Mouse (Mus musculus) heart, embryonic 13.5 days (tissue): Measurements from ENCODE around the gene Fam118b. TPM values are rescaled to one million over a fixed set of nuclear protein-coding genes. Genes with fewer than 3 reads are reported as not detected.
A peak's percentile ranks its signal among the peaks of the same experiment; 100 is the strongest.

ENCODE experiments used
- ATAC-seq: fragments of 200-750 bp; cut with Nextera tagmentation; 2 replicates; pipeline ENCODE4 v1.8.0; 2017; ENCODE audit warnings: moderate TSS enrichment; ENCODE audit not compliant: insufficient number of reproducible peaks, low FRiP score, low TSS enrichment; ENCODE audit errors: extremely low read depth
- H3K27ac ChIP-seq: fragments of 300-500 bp; sonication (generic); replicated peaks from 2 replicates; pipeline ENCODE4 v1.5.1; 2015; ENCODE audit warnings: moderate library complexity, mild to moderate bottlenecking, inconsistent platforms
- H3K27me3 ChIP-seq: fragments of 300-500 bp; sonication (generic); replicated peaks from 2 replicates; pipeline ENCODE4 v1.6.1; 2015; ENCODE audit warnings: mild to moderate bottlenecking, inconsistent platforms
- H3K36me3 ChIP-seq: fragments of 300-500 bp; sonication (generic); 2 replicates; pipeline ENCODE4 v1.6.1; 2015; ENCODE audit warnings: mild to moderate bottlenecking, inconsistent platforms
- H3K4me1 ChIP-seq: fragments of 300-500 bp; sonication (generic); 2 replicates; pipeline ENCODE4 v1.6.1; 2015; ENCODE audit warnings: inconsistent platforms
- H3K4me2 ChIP-seq: fragments of 300-500 bp; sonication (generic); 2 replicates; pipeline ENCODE4 v1.6.1; 2015; ENCODE audit warnings: inconsistent platforms, mild to moderate bottlenecking, moderate library complexity
- H3K4me3 ChIP-seq: fragments of 300-500 bp; sonication (generic); 2 replicates; pipeline ENCODE4 v1.5.1; 2015; ENCODE audit warnings: moderate library complexity, mild to moderate bottlenecking, inconsistent platforms
- H3K9ac ChIP-seq: fragments of 300-500 bp; sonication (generic); 2 replicates; pipeline ENCODE4 v1.6.1; 2015; ENCODE audit warnings: inconsistent platforms, mild to moderate bottlenecking, moderate library complexity
- H3K9me3 ChIP-seq: fragments of 300-500 bp; sonication (generic); 2 replicates; pipeline ENCODE4 v1.6.1; 2016; ENCODE audit warnings: inconsistent platforms
- WGBS: fragments of 180-500 bp; shearing (Covaris S2); methylation state at CpG from one replicate; pipeline ENCODE4 v1.1.7; 2015; ENCODE audit warnings: mixed read lengths; 5-methylcytosine and 5-hydroxymethylcytosine counted together
- polyA plus RNA-seq: library from polyadenylated mRNA; unstranded; fragments of >200 nt; fragmentation: Nextera tagmentation; extraction: Ambion mirVana; gene quantifications from 2 replicates; pipeline ENCODE4 v1.2.1, GENCODE M21; 2015

Fam118b gene
- 26.9 and 28.1 TPM in 2 replicates for polyA plus RNA-seq

- Histone ChIP-seq H3K9ac (peak within 1 kb of the TSS; percentile 91), H3K27me3 (no peaks in the 10 kb centered on the region), H3K27ac (peak within 1 kb of the TSS; percentile 79), H3K36me3 (peaks cover 29% of the 10 kb centered on the region), H3K9me3 (no peaks in the 10 kb centered on the region), H3K4me2 (peak within 1 kb of the TSS; percentile 94), H3K4me3 (peak within 1 kb of the TSS; percentile 81), H3K4me1 (peaks cover 31% of the 10 kb centered on the region)
- ATAC-seq = peak; percentile 93
- under 1% methylated on average over 56 of the region's 62 CpGs for WGBS
These were observed at the start of gene Fam118b, which contains the start of gene Rpusd4 for GRCm38 (mm10) chr9:35267146-35267975. Gene Fam118b (minus strand): TSS chr9:35267805. Gene Rpusd4 (plus strand): TSS chr9:35267865.

GRCm38 (mm10) chr9:35316771-35317211 is 49.2 kb upstream of the Fam118b start:
- Histone ChIP-seq H3K36me3 (no peaks in the 10 kb centered on the region), H3K4me2 (no peak overlapping the region), H3K9ac (peak overlapping the region; percentile 12; the same call in 1 of the 2 replicates), H3K4me1 (peaks cover 51% of the 10 kb centered on the region), H3K27ac (no peak overlapping the region), H3K4me3 (no peak overlapping the region), H3K9me3 (no peaks in the 10 kb centered on the region), H3K27me3 (no peaks in the 10 kb centered on the region)
- WGBS = 76% methylated on average over 3 of the region's 3 CpGs
- ATAC-seq = no peak

GRCm38 (mm10) chr9:35314254-35314653 is 46.6 kb upstream of the Fam118b start:
- Histone ChIP-seq H3K36me3 (no peaks in the 10 kb centered on the region), H3K4me1 (peaks cover 51% of the 10 kb centered on the region), H3K4me2 (no peak overlapping the region), H3K4me3 (no peak overlapping the region), H3K27ac (no peak overlapping the region), H3K27me3 (no peaks in the 10 kb centered on the region), H3K9me3 (no peaks in the 10 kb centered on the region), H3K9ac (no peak overlapping the region)
- WGBS = 43% methylated on average over 1 of the region's 1 CpGs
- no peak for ATAC-seq

- Histone ChIP-seq H3K36me3 (no peaks in the 10 kb centered on the region), H3K9me3 (no peaks in the 10 kb centered on the region), H3K4me3 (no peak overlapping the region), H3K27ac (no peak overlapping the region), H3K9ac (peak overlapping the region; percentile 29; the same call in 1 of the 2 replicates), H3K4me1 (peaks cover 47% of the 10 kb centered on the region), H3K27me3 (no peaks in the 10 kb centered on the region), H3K4me2 (no peak overlapping the region)
- no peak for ATAC-seq
- 27% methylated on average over 4 of the region's 4 CpGs for WGBS
These were observed 46.0 kb upstream of the Fam118b start for GRCm38 (mm10) chr9:35313601-35314000.

- Histone ChIP-seq H3K4me2 (no peak overlapping the region), H3K4me1 (peaks cover 37% of the 10 kb centered on the region), H3K9ac (no peak overlapping the region), H3K9me3 (no peaks in the 10 kb centered on the region), H3K27me3 (no peaks in the 10 kb centered on the region), H3K27ac (no peak overlapping the region), H3K4me3 (no peak overlapping the region), H3K36me3 (no peaks in the 10 kb centered on the region)
- ATAC-seq = no peak
- 62% methylated on average over 3 of the region's 3 CpGs for WGBS
These were observed 44.9 kb upstream of the Fam118b start for GRCm38 (mm10) chr9:35312516-35312915.

- Histone ChIP-seq H3K4me1 (peaks cover 24% of the 10 kb centered on the region), H3K4me3 (no peak overlapping the region), H3K27me3 (no peaks in the 10 kb centered on the region), H3K4me2 (no peak overlapping the region), H3K36me3 (no peaks in the 10 kb centered on the region), H3K9me3 (no peaks in the 10 kb centered on the region), H3K27ac (no peak overlapping the region), H3K9ac (no peak overlapping the region)
- ATAC-seq = no peak
- 72% methylated on average over 6 of the region's 6 CpGs for WGBS
These were observed 42.8 kb upstream of the Fam118b start for GRCm38 (mm10) chr9:35310377-35310776.

GRCm38 (mm10) chr9:35307461-35307860 is 39.9 kb upstream of the Fam118b start:
- no peak overlapping the region for H3K9ac ChIP-seq
- H3K36me3 ChIP-seq = no peaks in the 10 kb centered on the region
- no peaks in the 10 kb centered on the region for H3K9me3 ChIP-seq
- H3K4me1 ChIP-seq = 0 out of 2 replicates have a peak, but pooled peaks cover under 1% of the 10 kb centered on the region
- H3K4me3 ChIP-seq = no peak overlapping the region
- no peak overlapping the region for H3K27ac ChIP-seq
- 69% methylated on average over 7 of the region's 7 CpGs for WGBS
- H3K27me3 ChIP-seq = no peaks in the 10 kb centered on the region
- H3K4me2 ChIP-seq = no peak overlapping the region
- no peak for ATAC-seq

- Histone ChIP-seq H3K4me1 (no peaks in the 10 kb centered on the region), H3K36me3 (no peaks in the 10 kb centered on the region), H3K4me2 (no peak overlapping the region), H3K4me3 (no peak overlapping the region), H3K27ac (no peak overlapping the region), H3K27me3 (no peaks in the 10 kb centered on the region), H3K9ac (no peak overlapping the region), H3K9me3 (no peaks in the 10 kb centered on the region)
- 90% methylated on average over 3 of the region's 3 CpGs for WGBS
- ATAC-seq = no peak
These were observed 34.6 kb upstream of the Fam118b start for GRCm38 (mm10) chr9:35302172-35302571.

GRCm38 (mm10) chr9:35297791-35298190 is 30.2 kb upstream of the Fam118b start:
- no peak for ATAC-seq
- Histone ChIP-seq H3K36me3 (no peaks in the 10 kb centered on the region), H3K9me3 (0 out of 2 replicates have a peak, but pooled peaks cover 7% of the 10 kb centered on the region), H3K4me2 (no peak overlapping the region), H3K27me3 (no peaks in the 10 kb centered on the region), H3K9ac (no peak overlapping the region), H3K4me3 (no peak overlapping the region), H3K4me1 (0 out of 2 replicates have a peak, but pooled peaks cover under 1% of the 10 kb centered on the region), H3K27ac (no peak overlapping the region)

GRCm38 (mm10) chr9:35293465-35293864 is 25.9 kb upstream of the Fam118b start:
- 73% methylated on average over 5 of the region's 5 CpGs for WGBS
- 0 out of 2 replicates have a peak, but pooled peaks cover 7% of the 10 kb centered on the region for H3K9me3 ChIP-seq
- no peak overlapping the region for H3K4me3 ChIP-seq
- no peaks in the 10 kb centered on the region for H3K27me3 ChIP-seq
- ATAC-seq = no peak
- no peak overlapping the region for H3K9ac ChIP-seq
- H3K36me3 ChIP-seq = no peaks in the 10 kb centered on the region
- 0 out of 2 replicates have a peak, but pooled peaks cover 8% of the 10 kb centered on the region for H3K4me1 ChIP-seq
- no peak overlapping the region for H3K27ac ChIP-seq
- no peak overlapping the region for H3K4me2 ChIP-seq

- H3K27ac ChIP-seq = no peak overlapping the region
- no peak overlapping the region for H3K9ac ChIP-seq
- WGBS = 21% methylated on average over 4 of the region's 4 CpGs
- no peak for ATAC-seq
- H3K27me3 ChIP-seq = no peaks in the 10 kb centered on the region
- H3K9me3 ChIP-seq = no peaks in the 10 kb centered on the region
- H3K4me1 ChIP-seq = peaks cover 16% of the 10 kb centered on the region
- H3K4me2 ChIP-seq = no peak overlapping the region
- no peaks in the 10 kb centered on the region for H3K36me3 ChIP-seq
- H3K4me3 ChIP-seq = no peak overlapping the region
These were observed 23.3 kb upstream of the Fam118b start for GRCm38 (mm10) chr9:35290916-35291315.
